Mouse (Mus musculus) adrenal gland, postnatal 14 days (tissue): ENCODE measurements around the gene Ulk3. TPM values are rescaled to one million over a fixed set of nuclear protein-coding genes. Genes with fewer than 3 reads are reported as not detected.

ENCODE experiments used
- DNase-seq: peaks from one replicate; pipeline ENCODE4 v3.0.0; 2021; ENCODE audit warnings: mixed read lengths
- total RNA-seq: library from RNA; stranded (reverse); gene quantifications from 2 replicates; pipeline ENCODE4 v1.2.3, GENCODE M21; 2021

Ulk3 gene
- total RNA-seq, 1 experiment from 2014 or later, result 12.9 TPM

DNA sequence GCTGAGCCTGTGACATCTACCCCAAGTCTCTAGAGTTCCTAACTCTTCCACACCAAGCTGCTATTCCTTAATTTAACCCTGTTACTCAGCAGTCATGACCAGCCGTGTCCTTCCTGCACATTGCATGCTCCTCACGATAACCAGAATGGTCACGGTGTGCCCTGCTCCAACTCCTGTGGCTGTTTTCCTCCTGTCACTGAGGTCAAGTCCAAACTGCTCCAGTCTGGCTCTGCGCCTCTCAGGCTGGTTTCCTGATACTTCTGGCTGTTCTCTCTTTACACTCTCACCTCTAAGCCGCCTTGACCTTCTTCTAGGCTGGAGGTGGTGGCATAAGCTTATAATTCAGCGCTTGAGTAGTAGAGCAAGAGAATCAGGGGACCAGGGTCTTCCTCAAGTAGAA lies 20.8 kb upstream of the Ulk3 start:
- DNase-seq, result no peak

DNA sequence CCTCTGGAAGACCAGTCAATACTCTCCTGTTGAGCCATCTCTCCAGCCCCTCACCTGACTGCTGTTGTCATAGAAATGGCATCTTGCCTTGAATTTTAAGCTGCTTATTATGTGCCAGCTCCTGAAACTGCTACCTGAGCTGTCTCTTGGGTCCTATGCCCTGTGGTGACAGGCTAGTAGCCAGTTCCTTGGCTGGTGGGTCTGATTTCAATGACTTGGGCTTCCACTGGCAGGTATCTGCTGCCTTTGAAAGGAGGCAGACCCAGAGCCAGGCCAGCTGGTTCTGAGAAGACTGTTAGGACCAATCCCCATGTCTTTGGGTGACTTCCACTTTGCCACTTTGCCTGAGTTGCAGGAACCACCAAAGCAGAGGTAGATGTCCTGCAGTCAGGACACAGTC lies 14.9 kb upstream of the Ulk3 start:
- no peak for DNase-seq

DNA sequence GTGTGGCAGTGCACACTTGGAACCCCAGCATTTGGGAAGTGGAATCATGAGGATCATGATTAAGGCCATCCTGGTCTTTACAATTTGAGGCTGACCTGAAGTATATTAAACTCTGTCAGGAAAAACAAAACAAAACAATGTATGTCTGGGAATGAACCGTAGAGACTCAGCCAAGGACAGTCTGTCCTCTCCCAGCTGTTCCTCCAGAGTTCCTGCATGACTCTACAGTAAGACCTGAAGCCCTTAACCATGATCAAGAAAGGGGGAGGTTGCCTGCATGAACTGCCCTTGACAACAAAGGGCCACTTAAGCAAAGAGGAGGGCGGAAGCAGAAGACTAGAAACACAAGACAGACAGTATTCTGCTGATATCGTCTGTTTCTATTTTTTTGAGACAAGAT lies 13.7 kb upstream of the Ulk3 start:
- DNase-seq, result no peak

DNA sequence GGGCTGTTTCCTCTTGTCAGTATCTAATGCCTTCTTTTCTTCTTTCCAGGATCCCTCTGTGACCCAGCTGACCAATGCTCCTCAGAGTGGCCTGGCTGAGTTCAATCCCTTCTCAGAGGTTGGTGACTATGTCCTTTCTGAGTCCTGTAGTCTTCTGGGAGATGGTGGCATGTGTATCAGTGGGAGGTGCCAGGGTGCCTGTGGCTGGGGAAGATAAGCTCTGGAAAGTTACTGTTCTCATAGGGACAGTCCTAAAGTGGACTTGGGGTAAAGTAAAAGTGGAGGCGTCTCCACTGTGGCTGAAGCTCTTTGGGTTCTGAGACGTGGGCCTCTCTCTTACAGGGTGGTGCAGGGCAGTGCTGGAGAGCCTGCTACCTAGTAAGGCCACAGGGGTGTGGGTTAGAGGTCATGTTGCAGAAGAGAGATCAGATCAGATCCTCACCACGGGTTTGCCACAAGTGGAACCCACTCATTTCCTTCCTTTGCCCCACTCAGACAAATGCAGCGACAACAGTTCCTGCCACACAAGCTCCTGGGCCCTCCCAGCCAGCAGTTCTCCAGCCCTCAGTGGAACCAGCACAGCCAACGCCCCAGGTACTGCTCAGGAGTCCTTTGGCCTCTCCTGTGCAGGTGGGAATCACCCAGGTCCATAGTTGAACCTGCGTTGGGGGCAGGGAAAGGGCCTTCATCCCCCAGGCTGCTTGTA lies 12.0 kb upstream of the Ulk3 start:
- DNase-seq, result no peak

DNA sequence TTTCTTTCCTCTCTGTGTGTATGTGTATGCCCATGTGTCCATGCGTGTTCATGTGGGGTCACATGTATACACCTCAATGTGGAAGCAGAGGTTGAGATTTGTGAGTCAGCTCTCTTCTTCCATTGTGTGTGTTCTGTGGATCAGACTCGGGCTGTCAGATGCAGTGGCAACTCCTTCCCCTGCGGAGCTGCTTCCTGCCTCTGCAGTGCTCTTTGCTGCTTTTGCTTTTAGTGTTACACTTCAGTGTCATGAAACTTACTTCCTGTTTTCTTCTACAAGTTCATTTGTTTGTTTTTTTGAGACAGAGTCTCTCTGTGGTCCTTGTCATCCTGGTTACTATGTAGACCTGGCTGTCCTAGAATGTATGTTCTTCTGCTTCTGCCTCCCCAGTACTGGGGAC lies 4.3 kb upstream of the Ulk3 start:
- no peak for DNase-seq

DNA sequence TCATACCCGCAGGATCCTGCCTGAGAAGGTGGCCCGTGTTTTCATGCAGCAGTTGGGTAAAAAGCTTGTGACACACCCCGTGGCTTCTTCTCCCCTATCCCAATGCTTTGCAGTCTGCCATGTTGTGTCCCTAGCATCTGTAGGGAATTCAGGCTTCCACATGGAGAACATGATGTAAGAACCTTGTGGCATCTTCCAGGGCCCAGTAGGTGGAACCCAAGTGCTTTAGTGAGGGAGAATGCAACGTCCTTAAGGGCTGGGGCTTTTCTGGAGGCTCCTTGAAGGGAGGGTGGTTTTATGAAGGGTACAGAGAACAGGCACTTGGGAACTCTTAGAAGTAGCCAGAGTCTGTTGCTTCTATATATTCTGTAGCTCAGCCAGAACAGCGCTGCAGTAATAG lies 1.5 kb downstream of the Ulk3 start:
- DNase-seq, result no peak

DNA sequence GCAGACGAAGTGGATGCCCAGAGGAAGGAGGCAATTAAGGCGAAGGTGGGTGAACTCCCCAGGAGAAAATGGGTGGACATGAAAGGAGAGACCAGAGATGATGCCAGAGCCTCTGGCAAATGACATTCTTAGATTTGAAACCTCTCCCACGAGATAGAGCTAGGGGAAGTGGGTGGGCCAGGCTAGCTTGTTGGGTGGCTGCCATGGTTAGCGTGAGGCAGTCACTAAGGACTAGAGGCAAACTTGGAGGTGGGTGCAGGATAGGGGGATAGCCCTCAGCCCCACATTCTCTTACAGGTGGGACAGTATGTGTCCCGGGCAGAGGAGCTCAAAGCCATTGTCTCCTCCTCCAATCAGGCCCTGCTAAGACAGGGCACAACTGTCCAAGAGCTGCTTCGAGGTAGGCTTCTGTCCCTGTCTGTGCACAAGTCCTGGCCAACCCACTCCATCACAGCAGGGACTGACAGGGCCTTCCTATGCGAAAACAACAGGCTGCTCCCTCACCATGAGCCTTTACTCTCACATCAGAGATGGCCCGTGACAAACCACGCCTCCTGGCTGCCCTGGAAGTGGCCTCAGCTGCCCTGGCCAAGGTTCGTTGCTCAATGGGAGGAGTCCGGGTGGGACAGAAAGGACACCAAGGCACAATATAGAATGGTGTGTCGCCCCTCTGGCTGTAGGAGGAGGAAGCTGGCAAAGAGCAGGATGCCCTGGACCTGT lies 4.4 kb downstream of the Ulk3 start:
- no peak for DNase-seq

DNA sequence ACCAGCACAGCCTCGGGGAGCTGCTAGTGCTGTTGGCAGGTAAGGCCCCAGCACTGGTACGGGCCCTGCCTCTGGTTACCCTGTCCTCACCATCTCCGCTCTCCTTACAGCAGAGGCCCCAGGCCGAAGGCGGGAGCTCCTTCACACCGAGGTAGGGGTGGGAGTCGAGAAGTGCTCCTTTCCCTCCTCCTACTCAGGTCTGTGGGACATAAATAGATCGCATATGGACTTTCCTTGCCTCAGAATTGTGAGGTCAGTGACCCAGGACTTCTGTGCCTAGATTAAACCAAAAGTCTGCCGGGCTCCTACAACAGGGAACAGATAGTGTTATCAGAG lies 4.9 kb downstream of the Ulk3 start:
- DNase-seq, result no peak

DNA sequence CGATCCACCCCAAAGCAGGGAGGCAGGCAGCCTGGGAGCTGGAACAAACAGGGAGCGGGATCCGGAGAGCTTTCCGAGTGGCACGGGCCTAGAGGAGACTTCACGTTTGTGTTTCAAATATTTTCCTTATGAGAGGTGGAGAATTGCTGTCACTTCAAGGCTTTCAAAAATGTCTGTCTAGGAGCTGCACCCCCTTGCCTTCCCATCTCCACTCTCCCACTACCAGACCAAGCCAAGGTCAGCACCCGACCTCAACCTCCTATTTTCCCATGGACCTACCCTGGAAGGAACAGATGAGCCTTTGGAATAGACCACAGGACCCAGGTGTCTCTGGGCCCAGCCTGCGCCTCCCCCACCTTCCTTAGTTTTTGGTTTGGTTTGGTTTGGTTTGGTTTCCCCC lies 8.0 kb downstream of the Ulk3 start:
- DNase-seq, result no peak

DNA sequence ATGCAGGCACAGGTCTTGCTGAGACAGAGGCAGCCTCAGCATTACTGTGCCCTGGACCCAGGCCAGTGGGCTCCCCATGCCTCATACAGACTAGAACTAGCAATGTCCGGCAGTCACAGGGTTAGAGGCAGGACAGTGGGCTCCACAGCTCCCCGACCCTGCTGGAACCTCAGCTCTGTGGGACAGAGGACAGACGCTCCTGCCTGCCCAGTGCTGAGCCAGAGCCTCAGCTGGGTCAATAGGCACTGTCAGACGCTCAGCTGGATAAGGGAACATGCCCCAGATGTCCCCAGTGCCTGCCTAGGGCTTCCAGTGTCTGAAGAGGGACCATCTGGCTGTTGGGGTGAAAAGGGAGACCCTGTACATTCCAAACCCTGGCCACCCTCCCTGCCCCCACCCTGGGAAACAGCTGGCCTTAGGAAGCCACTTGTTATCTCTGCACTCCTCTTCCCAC lies 8.7 kb downstream of the Ulk3 start:
- no peak for DNase-seq

DNA sequence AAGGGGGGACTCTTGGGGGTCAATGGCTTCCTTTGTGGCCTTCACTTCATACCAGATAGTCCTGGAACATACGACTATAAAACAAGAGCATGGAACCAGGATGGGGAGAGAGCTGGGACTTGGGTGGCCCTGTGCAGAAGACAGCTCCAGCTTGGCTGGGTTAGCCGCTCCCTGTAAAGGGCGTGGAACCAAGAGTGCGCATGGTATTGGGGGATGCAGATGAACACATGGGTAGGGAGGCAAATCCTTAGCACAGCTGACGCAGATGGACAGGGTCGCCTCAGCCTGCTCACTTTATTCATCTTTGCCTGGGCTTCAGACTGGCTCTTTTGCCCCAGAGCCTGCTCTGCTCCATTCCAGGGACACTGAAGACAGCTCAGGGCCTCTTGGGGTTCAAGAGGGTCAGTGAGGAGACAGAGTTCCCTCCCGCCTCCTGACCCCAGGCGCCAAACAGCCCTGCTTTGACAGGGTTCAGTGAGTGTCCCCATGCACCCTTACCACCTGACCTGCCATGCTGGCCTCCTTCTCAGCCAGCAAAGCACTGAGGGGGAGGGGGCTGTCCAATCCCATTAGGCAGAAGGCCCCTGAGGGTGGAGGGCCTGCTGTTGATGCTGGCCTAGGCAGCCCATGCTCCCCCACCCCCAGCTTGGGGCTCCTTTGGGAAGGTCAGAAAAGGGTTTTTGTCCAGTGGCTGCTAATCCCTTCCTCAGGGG lies 9.8 kb downstream of the Ulk3 start:
- no peak for DNase-seq

DNA sequence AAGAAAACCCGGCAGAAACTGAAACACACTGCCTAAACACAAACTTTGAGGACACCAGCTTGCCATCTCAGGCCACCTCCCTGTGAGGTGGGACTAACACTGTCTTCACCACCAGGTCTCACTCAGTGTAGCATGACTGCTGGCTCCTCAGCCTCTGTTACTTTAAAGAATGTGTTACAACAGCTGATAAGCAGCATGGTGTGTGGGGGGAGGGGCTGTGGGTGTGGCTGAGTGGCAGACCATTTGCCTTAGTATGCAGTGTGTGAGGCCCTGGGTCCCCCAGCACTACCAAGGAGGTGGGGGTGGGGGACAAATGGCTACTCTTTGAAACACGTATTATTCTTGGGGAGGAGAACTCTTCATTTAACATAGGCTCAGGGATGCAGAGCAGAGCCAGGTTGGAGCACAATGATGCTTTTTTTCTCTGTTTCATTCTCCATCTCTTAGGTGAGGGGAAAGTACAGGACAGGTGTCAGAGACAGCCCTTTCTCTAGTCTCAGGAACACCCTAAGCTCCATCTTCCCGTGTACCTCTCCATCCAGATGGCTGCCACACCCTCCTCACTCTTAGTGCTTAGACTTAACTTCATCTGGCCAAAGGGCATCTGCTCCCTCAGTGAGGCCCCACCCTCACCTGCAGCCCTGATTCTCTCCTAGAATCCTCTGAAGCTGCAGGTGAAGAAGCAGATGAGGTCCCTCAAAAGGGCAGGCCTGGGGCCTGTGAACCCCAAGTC lies 11.5 kb downstream of the Ulk3 start:
- DNase-seq, result no peak

DNA sequence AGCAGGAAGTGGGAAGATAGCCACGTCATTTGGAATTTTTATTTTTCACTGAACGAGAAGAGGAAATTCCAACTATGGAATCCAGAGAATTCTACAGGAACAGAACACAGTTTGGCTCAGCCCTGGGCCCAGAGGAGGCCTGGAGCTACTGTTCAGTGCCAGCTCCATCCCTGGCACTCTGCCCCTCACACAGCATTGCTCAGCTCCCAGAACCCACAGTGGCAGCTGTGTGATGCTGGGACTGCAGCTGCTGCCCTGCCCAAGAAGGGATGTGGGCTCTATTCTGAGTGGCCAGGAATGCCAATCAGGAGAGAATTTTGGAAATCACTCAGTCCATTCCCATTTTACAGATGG lies 12.1 kb downstream of the Ulk3 start:
- no peak for DNase-seq

DNA sequence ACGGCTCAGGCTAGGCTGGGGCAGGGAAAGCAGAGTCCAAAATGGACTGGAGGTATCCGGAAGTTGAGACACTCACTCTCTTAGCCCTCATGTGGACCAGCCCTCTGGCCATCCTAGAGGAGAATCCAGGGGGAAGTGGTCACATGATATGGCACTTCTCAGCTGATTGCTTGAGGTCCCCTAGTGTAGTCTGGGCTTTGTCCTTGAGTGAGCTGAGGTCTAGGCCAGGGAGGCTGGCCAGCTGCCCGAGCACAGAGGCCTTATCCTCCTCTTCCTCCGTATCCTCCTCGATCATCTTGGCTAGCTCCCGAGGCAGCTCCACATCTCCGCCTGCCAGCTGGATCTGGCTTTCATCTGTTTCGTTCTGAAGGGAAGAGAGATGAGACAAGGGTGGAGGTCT lies 12.8 kb downstream of the Ulk3 start:
- DNase-seq, result no peak

DNA sequence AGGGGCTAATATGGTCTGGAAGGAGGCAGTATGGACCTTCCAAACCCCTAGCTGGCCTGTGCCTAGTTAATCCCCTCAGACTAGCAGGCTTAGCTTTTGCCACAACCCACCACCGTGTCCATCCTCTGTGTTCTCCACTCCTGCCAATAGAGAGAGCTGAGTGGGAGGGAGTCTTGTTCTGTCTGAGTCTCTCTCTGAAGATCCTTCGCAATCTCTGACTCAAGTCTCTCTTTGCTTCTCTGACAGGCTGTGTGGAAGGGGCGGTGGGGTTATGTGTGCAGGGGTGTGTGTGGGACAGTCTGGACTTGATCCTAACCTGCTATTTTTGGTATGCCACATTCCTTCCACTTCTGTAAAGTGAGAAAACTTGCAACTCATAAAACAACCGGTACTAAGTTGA lies 15.6 kb downstream of the Ulk3 start:
- no peak for DNase-seq

DNA sequence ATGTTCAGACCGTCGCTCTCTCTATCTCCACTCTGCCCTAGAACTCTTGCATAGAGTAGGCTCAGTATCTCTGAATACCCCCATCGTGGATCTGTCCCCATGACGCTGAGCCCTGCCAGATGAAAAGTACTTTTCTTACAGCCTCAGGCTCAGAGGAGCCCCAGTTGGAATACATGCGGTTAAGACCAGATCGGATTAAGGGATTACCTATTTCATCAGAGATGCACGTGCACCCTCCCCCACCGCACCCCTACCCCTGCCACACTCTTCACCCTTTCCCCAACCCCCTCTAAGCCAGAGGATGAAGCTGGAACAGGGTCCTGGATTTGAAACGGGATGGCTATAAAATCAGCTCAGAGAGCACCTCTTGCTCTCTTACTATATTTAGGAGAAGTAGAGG lies 16.3 kb downstream of the Ulk3 start:
- no peak for DNase-seq

DNA sequence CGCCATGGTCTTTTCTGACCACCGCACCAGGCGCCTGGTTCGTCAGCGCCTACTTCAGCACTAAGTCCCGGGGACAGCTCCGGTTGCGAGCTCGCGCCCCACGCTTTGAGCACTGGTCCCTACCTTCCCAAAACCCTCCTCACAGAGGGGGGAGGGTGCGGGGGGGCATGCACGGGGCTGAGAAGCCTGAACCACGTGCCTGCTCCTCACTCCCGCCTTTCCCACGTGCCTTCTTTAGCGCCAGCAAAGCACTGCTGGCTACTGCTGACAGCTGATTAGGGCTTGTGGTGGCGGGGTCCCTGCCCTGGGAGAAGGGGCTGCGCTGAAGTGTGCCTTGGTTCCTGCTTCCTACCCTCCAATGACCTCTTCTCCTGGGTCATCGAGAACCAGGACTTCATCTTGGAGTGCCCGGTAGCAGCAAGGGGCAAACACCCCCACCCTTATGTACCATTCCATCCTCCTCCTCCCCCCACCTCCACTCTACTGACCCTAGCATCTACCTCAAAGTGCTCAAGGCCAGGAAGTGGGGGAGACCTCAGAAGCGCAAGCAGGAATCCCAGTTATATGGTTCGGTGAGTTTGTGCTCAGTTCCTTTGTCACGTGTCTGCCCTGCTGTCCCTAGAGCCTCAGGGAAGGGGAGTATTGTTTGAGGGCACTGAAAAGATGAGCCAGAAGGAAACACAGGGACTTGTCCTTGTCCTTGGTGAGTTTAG lies 17.0 kb downstream of the Ulk3 start, which contains the start of gene Cplx3:
Gene Cplx3 (minus strand): TSS at position 143 of the 713 bp plus-strand sequence.
- peak; percentile 83 for DNase-seq

DNA sequence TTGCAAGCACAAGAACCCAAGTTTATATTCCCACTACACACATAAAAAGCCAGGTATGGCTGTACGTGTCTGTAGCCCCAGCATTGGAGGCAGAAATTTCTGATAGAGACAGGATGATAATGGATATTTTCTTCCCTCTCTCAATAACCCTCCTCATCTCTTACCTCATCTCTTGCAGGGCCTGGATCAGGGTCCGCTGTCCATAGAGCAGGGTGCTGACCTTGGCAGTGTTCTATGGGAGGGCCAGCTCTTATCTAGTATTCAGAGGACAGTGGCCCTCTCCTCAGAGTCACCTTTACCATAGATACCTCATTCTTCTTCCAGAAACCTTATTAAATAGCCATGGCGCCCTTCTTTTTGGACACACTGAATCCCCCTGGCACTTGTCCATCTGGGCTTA lies 20.6 kb downstream of the Ulk3 start:
- no peak for DNase-seq

DNA sequence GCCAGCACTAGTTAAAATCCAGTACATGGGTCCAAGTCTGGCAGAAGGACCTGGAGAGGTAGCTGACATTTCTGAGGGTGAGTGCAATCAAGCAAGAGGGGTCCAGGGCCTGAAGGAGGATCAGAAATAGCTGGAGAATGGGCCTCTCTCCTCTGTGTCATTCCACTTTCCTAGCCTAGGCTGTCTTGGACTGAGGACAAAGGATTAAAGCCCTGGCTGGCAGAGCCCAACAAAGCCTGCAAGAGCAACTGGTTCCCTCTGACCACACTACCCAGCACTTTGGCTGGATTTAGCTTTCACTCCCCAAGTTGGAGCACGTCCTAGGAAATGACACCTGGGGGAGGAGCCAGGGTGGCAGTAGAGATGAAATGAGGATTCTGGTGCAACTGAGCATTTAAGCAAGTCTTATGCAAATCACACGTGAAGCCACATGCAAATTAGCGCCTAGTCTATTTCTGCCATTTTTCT lies 21.1 kb downstream of the Ulk3 start:
- DNase-seq, result no peak

DNA sequence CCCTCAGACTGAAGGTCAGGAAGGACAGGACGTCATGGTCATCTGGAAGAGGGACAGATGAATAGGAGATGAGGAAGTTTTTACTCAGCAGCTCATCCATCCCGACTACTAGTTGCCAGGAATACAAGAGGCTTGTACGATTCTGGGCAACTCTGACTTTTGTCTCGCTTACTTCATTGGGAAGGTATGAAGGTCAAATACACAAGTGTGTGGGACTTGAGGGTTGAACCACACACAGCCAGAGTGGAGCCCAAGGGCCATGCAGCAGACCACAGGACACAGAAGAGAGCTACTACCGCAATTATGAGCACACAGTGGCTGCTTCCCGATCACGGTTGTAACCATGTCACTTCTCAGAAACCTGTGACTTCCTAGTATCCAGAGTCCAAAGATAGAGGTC lies 23.3 kb downstream of the Ulk3 start:
- DNase-seq, result no peak

DNA sequence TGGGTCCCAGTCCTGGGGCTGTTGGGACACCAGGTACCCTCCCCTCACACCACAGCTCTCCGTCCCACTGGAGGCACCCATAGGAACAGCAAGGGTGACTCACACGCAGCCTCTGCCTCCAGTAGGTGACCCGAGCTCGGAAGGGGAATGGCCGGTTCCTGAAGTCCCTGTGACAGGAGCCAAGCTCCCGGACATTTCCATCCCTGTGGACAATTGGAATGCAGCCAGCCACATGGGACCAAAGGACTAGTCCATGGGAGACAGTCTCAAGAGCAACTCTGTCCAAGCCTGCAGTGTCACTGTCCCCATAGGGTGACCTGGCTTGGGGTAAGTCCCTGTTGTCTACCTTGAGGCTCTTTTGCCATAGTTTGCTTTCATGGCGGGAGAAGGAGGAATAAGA lies 24.7 kb downstream of the Ulk3 start:
- no peak for DNase-seq

DNA sequence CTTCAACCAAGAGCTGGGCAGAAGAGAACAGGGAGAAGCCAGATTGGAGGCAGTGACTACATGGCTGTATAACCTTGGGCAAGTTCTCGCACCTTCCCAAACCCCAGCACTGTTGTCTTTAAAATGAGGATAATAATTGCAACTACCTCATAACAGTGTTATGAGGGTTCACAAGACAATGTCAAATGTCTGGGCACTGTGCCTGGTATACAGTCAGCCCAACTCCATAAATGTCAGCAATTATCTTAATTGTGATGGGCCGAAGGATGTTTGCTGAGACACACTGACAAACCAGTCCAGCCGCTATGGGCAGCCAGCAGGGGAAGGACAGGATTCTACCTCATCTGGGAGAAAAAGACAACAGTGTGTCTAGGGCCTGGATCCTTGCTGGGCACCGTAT lies 25.5 kb downstream of the Ulk3 start:
- DNase-seq, result peak; percentile 66
